Mouse (Mus musculus) heart, embryonic 16.5 days (tissue): ENCODE measurements at regions not wholly inside any gene's neighbourhood (a gene's known extent, or its start where the extent isn't known, plus 50 kb on each side); places are given as distances from the start of the nearest gene placed in this dataset.

Experiments used
- ATAC-seq: fragments of 200-750 bp; cut with Nextera tagmentation; replicated peaks from 2 replicates; pipeline ENCODE4 v1.8.0; 2017; ENCODE audit warnings: moderate number of reproducible peaks; ENCODE audit not compliant: insufficient read depth, low FRiP score; ENCODE audit errors: extremely low read depth
- H3K27ac ChIP-seq: fragments of 300-500 bp; sonication (generic); 2 replicates; pipeline ENCODE4 v1.5.1; 2014; ENCODE audit warnings: mild to moderate bottlenecking, low read length, control low read depth, moderate library complexity
- H3K27me3 ChIP-seq: fragments of 300-500 bp; sonication (generic); 2 replicates; pipeline ENCODE4 v1.6.1; 2014; ENCODE audit warnings: low read length, mixed read lengths; ENCODE audit not compliant: control insufficient read depth, insufficient read depth
- H3K36me3 ChIP-seq: fragments of 300-500 bp; sonication (generic); 2 replicates; pipeline ENCODE4 v1.6.1; 2014; ENCODE audit not compliant: control insufficient read depth, insufficient read depth
- H3K4me1 ChIP-seq: fragments of 300-500 bp; sonication (generic); 2 replicates; pipeline ENCODE4 v1.6.1; 2014; ENCODE audit warnings: low read length, mixed read lengths; ENCODE audit not compliant: control insufficient read depth, insufficient read depth
- H3K4me2 ChIP-seq: fragments of 300-500 bp; sonication (generic); 2 replicates; pipeline ENCODE4 v1.6.1; 2014; ENCODE audit warnings: low read depth, mild to moderate bottlenecking, control low read depth, low read length
- H3K4me3 ChIP-seq: fragments of 300-500 bp; sonication (generic); 2 replicates; pipeline ENCODE4 v1.5.1; 2014; ENCODE audit warnings: mild to moderate bottlenecking, control low read depth, low read length
- H3K9ac ChIP-seq: fragments of 300-500 bp; sonication (generic); 2 replicates; pipeline ENCODE4 v1.6.1; 2014; ENCODE audit warnings: low read length, control low read depth
- H3K9me3 ChIP-seq: fragments of 300-500 bp; sonication (generic); replicated peaks from 2 replicates; pipeline ENCODE4 v1.6.1; 2016; ENCODE audit warnings: low read length; ENCODE audit not compliant: control insufficient read depth
- WGBS: fragments of 180-500 bp; shearing (Covaris S2); extraction: QIAGEN DNeasy Blood & Tissue Kit; methylation state at CpG from one replicate; pipeline ENCODE4 v1.1.7; 2014; 5-methylcytosine and 5-hydroxymethylcytosine counted together

GRCm38 (mm10) chr1:50696916-50697315 is 203.5 kb upstream of the Tmeff2 start:
- peak; percentile 92 for ATAC-seq
- Histone ChIP-seq H3K36me3 (no peaks in the 10 kb centered on the region), H3K4me1 (peaks cover 11% of the 10 kb centered on the region; the same call in 1 of the 2 replicates), H3K9ac (no peak overlapping the region), H3K9me3 (no peaks in the 10 kb centered on the region), H3K4me2 (no peak overlapping the region), H3K27ac (peak overlapping the region; percentile 75), H3K27me3 (no peaks in the 10 kb centered on the region), H3K4me3 (no peak overlapping the region)
- WGBS: 32% methylated on average over 1 of the region's 1 CpGs

- Histone ChIP-seq H3K4me1 (peaks cover 11% of the 10 kb centered on the region; the same call in 1 of the 2 replicates), H3K4me2 (no peak overlapping the region), H3K27ac (peak overlapping the region; percentile 75), H3K27me3 (no peaks in the 10 kb centered on the region), H3K9ac (no peak overlapping the region), H3K36me3 (no peaks in the 10 kb centered on the region), H3K9me3 (no peaks in the 10 kb centered on the region), H3K4me3 (no peak overlapping the region)
- 48% methylated on average over 7 of the region's 7 CpGs for WGBS
- ATAC-seq: peak; percentile 65; the same call in 1 of the 2 replicates
Measured at GRCm38 (mm10) chr1:50697333-50698216, 202.9 kb upstream of the Tmeff2 start.

- WGBS: 89% methylated on average over 2 of the region's 2 CpGs
- no peaks in the 10 kb centered on the region for H3K27me3 ChIP-seq
- H3K4me2 ChIP-seq: no peak overlapping the region
- no peaks in the 10 kb centered on the region for H3K4me1 ChIP-seq
- H3K36me3 ChIP-seq: no peaks in the 10 kb centered on the region
- ATAC-seq: no peak
- peaks cover 3% of the 10 kb centered on the region; the same call in 1 of the 2 replicates for H3K9me3 ChIP-seq
- H3K27ac ChIP-seq: no peak overlapping the region
- no peak overlapping the region for H3K4me3 ChIP-seq
- no peak overlapping the region for H3K9ac ChIP-seq
Measured at GRCm38 (mm10) chr1:50704639-50705038, 195.8 kb upstream of the Tmeff2 start.

GRCm38 (mm10) chr1:50745049-50745448 is 155.4 kb upstream of the Tmeff2 start:
- Histone ChIP-seq H3K4me1 (no peaks in the 10 kb centered on the region), H3K4me2 (no peak overlapping the region), H3K4me3 (no peak overlapping the region), H3K36me3 (no peaks in the 10 kb centered on the region), H3K27me3 (no peaks in the 10 kb centered on the region), H3K9me3 (no peaks in the 10 kb centered on the region), H3K9ac (no peak overlapping the region), H3K27ac (no peak overlapping the region)
- ATAC-seq: no peak
- 83% methylated on average over 5 of the region's 5 CpGs for WGBS

GRCm38 (mm10) chr1:50770211-50770610 is 130.2 kb upstream of the Tmeff2 start:
- Histone ChIP-seq H3K36me3 (no peaks in the 10 kb centered on the region), H3K9ac (no peak overlapping the region), H3K4me3 (no peak overlapping the region), H3K27me3 (no peaks in the 10 kb centered on the region), H3K27ac (no peak overlapping the region), H3K4me1 (no peaks in the 10 kb centered on the region), H3K9me3 (no peaks in the 10 kb centered on the region), H3K4me2 (no peak overlapping the region)
- no peak for ATAC-seq

GRCm38 (mm10) chr1:50795264-50795663 is 105.2 kb upstream of the Tmeff2 start:
- no peaks in the 10 kb centered on the region for H3K36me3 ChIP-seq
- H3K4me1 ChIP-seq: no peaks in the 10 kb centered on the region
- 62% methylated on average over 3 of the region's 3 CpGs for WGBS
- no peak for ATAC-seq
- no peak overlapping the region for H3K27ac ChIP-seq
- H3K9me3 ChIP-seq: no peaks in the 10 kb centered on the region
- H3K27me3 ChIP-seq: no peaks in the 10 kb centered on the region
- no peak overlapping the region for H3K4me2 ChIP-seq
- H3K9ac ChIP-seq: no peak overlapping the region
- H3K4me3 ChIP-seq: no peak overlapping the region

- no peaks in the 10 kb centered on the region for H3K4me1 ChIP-seq
- ATAC-seq: no peak
- H3K4me2 ChIP-seq: no peak overlapping the region
- no peak overlapping the region for H3K9ac ChIP-seq
- H3K36me3 ChIP-seq: no peaks in the 10 kb centered on the region
- H3K27ac ChIP-seq: no peak overlapping the region
- no peaks in the 10 kb centered on the region for H3K9me3 ChIP-seq
- 65% methylated on average over 3 of the region's 3 CpGs for WGBS
- H3K4me3 ChIP-seq: no peak overlapping the region
- H3K27me3 ChIP-seq: no peaks in the 10 kb centered on the region
Measured at GRCm38 (mm10) chr1:50798166-50798565, 102.3 kb upstream of the Tmeff2 start.

GRCm38 (mm10) chr1:50806321-50806720 is 94.1 kb upstream of the Tmeff2 start:
- Histone ChIP-seq H3K27me3 (no peaks in the 10 kb centered on the region), H3K36me3 (no peaks in the 10 kb centered on the region), H3K4me1 (no peaks in the 10 kb centered on the region), H3K9ac (no peak overlapping the region), H3K4me3 (no peak overlapping the region), H3K4me2 (no peak overlapping the region), H3K27ac (no peak overlapping the region), H3K9me3 (no peaks in the 10 kb centered on the region)
- 59% methylated on average over 1 of the region's 1 CpGs for WGBS
- ATAC-seq: no peak

- no peaks in the 10 kb centered on the region for H3K27me3 ChIP-seq
- no peak overlapping the region for H3K27ac ChIP-seq
- 57% methylated on average over 1 of the region's 1 CpGs for WGBS
- H3K4me2 ChIP-seq: no peak overlapping the region
- no peak overlapping the region for H3K9ac ChIP-seq
- H3K4me1 ChIP-seq: no peaks in the 10 kb centered on the region
- no peak for ATAC-seq
- no peak overlapping the region for H3K4me3 ChIP-seq
- no peaks in the 10 kb centered on the region for H3K9me3 ChIP-seq
- no peaks in the 10 kb centered on the region for H3K36me3 ChIP-seq
Measured at GRCm38 (mm10) chr1:50806821-50807220, 93.6 kb upstream of the Tmeff2 start.
